14 mouse cellular contexts compared by ENCODE assay signal in genomic region chr5:112615946-112616617, GRCm38 (mm10). TPM values are rescaled to one million over a fixed set of nuclear protein-coding genes. Genes with fewer than 3 reads are reported as not detected.
"Had no signal": no experiment of that assay in that cellular context is flagged by ENCODE, and none has a peak within 500 bp of the region (broad histone marks: within the 10 kb centered on the region; RNA-seq: fewer than 3 reads in every experiment).

No protein-coding gene starts in this region.

- H3K4me2 ChIP-seq: kidney, embryonic 15.5 days; limb, embryonic 12.5 days; midbrain, embryonic 12.5 days; neural tube, embryonic 15.5 days; stomach, embryonic 15.5 days had no signal

- H3K9ac ChIP-seq: kidney, embryonic 15.5 days; liver, embryonic 14.5 days; midbrain, embryonic 12.5 days; neural tube, embryonic 15.5 days; stomach, embryonic 15.5 days had no signal

- H3K27ac ChIP-seq: kidney, embryonic 15.5 days; limb, embryonic 12.5 days; liver, embryonic 14.5 days; midbrain, embryonic 12.5 days; neural tube, embryonic 15.5 days; stomach, embryonic 15.5 days had no signal

- H3K4me1 ChIP-seq: kidney, embryonic 15.5 days; limb, embryonic 12.5 days; midbrain, embryonic 12.5 days; stomach, embryonic 15.5 days had no signal

- H3K36me3 ChIP-seq: kidney, embryonic 15.5 days; limb, embryonic 12.5 days; midbrain, embryonic 12.5 days; neural tube, embryonic 15.5 days; stomach, embryonic 15.5 days had no signal

- H3K9me3 ChIP-seq: kidney, embryonic 15.5 days; limb, embryonic 12.5 days; midbrain, embryonic 12.5 days; neural tube, embryonic 15.5 days; stomach, embryonic 15.5 days had no signal

- H3K27me3 ChIP-seq: midbrain, embryonic 12.5 days; neural tube, embryonic 15.5 days; stomach, embryonic 15.5 days had no signal

- DNase-seq: kidney, adult 11 months; kidney, postnatal 14 days; lung, adult 18-20 months; right cerebral cortex, postnatal 4 days; thymus, postnatal 4 days had no signal

- H3K4me3 ChIP-seq: kidney, embryonic 15.5 days; limb, embryonic 12.5 days; midbrain, embryonic 12.5 days; myocyte; neural tube, embryonic 15.5 days; stomach, embryonic 15.5 days had no signal

RNA-seq across cellular contexts. Expression of gene Sez6l, which starts 39.1 kb away (rescaled TPM):
- total RNA-seq: megakaryocyte-erythroid progenitor cell, adult 5-6 weeks had no signal
- polyA plus RNA-seq: liver, adult 2 months; myocyte had no signal
